Mouse (Mus musculus) bone marrow, adult 2 months (tissue): ENCODE results near the gene Pip4k2c. TPM values are rescaled to one million over a fixed set of nuclear protein-coding genes. Genes with fewer than 3 reads are reported as not detected.
A peak's percentile ranks its signal among the peaks of the same experiment; 100 is the strongest.

Source experiments
- H3K27ac ChIP-seq: fragments of 200-500 bp; 2 replicates; pipeline ENCODE4 v1.5.1; 2012; ENCODE audit warnings: low read depth, mild to moderate bottlenecking, control low read depth, inconsistent platforms, low read length; ENCODE audit not compliant: control insufficient read depth, poor library complexity, insufficient read depth
- H3K4me1 ChIP-seq: fragments of 200-500 bp; 2 replicates; pipeline ENCODE4 v1.6.1; 2011; ENCODE audit warnings: low read length; ENCODE audit not compliant: control insufficient read depth, insufficient read depth
- H3K4me3 ChIP-seq: fragments of 200-500 bp; replicated peaks from 2 replicates; pipeline ENCODE3; 2011; ENCODE audit warnings: mild to moderate bottlenecking, low read depth, low read length, control low read depth; ENCODE audit not compliant: control insufficient read depth
- CTCF ChIP-seq: fragments of 200-500 bp; IDR thresholded peaks from 2 replicates; pipeline ENCODE4 v1.5.1; 2011; ENCODE audit warnings: low read length, control low read depth; ENCODE audit not compliant: control insufficient read depth, insufficient read depth
- POLR2A ChIP-seq: fragments of 200-500 bp; IDR thresholded peaks from 2 replicates; pipeline ENCODE4 v1.6.1; 2011; ENCODE audit warnings: low read depth, mild to moderate bottlenecking, control low read depth, low read length, borderline replicate concordance; ENCODE audit not compliant: control insufficient read depth
- WGBS: fragments of 180-500 bp; shearing (Covaris S2); methylation state at CpG from one replicate; pipeline ENCODE4 v1.1.7; 2018; 5-methylcytosine and 5-hydroxymethylcytosine counted together
- polyA plus RNA-seq: library from polyadenylated mRNA; stranded (reverse); fragments of >200 nt; gene quantifications from 2 replicates; pipeline ENCODE4 v1.2.4, GENCODE M21; 2011; ENCODE audit warnings: low replicate concordance; ENCODE audit not compliant: missing spikeins, insufficient read depth, insufficient read length

Pip4k2c gene
- polyA plus RNA-seq, 1 experiment, result 24.9 TPM

DNA sequence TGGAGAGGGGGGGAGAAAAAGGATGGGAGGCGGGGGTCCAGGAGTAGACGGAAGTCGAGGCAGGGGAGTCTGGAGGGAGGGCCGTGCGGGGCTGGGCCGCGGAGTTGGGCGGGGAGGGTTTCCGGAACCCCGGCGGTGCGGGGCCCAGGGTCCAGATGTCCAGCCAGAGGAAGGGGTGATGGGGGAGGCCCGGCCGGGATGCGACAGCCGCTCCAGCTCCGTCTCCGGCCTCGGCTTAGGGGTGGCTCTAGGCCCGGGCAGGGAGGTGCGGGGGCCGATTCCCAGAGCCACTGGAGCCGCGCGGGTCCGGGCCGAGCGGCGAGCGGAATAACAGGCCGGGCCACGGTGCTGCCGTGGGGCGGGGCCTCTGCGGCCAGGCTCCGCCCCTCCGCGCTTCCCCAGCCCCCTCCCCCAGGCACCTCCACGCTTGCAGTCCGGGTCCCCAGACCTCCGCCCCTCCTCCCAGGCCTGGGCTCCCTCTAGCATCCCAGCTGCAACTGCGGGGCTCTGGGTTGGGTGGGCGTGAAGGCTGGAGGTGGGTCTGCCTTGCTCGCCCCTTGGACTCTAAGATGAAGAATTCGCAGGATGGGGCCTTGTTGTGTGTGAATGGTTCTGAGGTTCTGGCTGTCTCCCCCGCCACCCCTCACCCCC lies 22.8 kb downstream of the Pip4k2c start:
- H3K4me1 ChIP-seq, result peaks cover 1% of the 10 kb centered on the region; the same call in 1 of the 2 replicates
- no peak for TF ChIP-seq POLR2A
- no peak for TF ChIP-seq CTCF
- H3K4me3 ChIP-seq, result peak overlapping the region; percentile 25
- WGBS, result under 1% methylated on average over 43 of the region's 46 CpGs
- H3K27ac ChIP-seq, result no peak overlapping the region

DNA sequence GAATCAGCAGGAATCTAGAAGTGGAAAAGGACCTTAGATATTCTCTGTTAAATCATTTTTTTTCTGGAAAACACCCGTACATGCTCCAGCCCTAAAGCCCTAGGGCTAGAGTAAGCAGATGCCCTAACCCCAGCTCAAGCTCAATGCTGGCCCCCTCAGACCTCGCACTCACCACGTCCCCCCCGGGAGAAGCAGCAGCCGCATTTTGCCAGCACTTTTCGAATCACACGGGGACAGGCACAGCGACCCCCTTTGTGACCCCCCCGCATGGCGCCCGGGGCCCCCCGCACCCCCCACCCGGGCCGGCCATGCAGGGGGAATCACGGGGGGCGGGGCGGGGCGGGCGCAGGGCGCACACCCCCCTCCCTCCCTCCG lies 23.3 kb downstream of the Pip4k2c start:
- H3K4me1 ChIP-seq, result peaks cover 1% of the 10 kb centered on the region; the same call in 1 of the 2 replicates
- TF ChIP-seq POLR2A, result no peak
- no peak for TF ChIP-seq CTCF
- H3K4me3 ChIP-seq, result no peak overlapping the region
- no peak overlapping the region for H3K27ac ChIP-seq
- WGBS, result 3% methylated on average over 21 of the region's 21 CpGs

DNA sequence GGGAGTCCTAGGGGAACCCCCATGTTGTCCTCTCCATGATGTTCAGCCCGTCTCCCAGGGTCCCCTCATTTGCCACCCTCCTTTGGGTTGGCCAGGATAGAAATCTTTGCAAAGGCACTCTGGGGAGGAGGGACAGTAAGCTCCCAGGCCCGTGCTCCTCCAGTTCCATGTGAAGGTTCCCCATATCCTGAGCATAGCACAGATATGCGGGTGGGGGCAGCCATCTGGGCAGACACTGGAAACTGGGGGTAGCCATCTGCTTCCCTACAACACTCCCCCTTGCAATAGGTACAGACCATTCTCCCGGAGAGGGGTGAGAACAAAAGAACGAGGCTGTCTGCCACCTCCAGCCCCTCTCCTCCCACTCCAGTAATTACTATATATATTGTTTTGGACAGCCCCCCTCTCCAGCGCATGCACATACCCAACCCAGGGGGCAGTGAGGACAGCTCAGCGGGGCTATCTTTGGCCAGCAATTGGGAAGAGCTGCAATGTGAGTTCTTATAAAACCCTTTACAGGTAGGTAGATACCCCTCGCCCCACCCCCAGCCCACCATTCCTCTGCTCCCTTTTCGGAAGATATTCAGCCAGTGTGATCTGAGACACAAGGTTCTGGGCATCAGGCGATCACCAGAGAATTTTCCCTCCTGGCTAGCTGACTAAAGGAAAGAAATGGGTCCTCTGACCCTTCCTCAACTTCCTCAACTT lies 23.9 kb downstream of the Pip4k2c start:
- Histone ChIP-seq H3K4me3 (no peak overlapping the region), H3K27ac (no peak overlapping the region), H3K4me1 (peaks cover 1% of the 10 kb centered on the region; the same call in 1 of the 2 replicates)
- no peak for TF ChIP-seq CTCF
- TF ChIP-seq POLR2A, result no peak
- 80% methylated on average over 10 of the region's 10 CpGs for WGBS

DNA sequence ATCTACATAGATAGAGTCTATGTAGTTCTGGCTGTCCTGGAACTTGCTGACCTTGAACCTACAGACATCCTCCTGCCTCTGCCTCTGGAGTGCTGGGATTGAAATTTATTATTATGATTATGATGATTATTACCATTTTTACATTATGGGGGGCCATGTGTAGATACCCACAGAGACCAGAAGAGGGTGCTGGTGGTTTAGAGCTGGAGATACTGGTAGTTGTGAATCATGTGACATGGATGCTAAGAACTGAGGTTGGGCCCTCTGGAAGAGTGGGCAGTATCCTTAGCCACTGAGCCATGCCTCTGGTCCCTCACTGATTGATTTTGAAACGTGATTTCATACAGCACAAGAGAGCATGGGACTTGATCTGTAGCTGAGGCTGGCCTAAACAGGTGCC lies 24.9 kb downstream of the Pip4k2c start:
- 91% methylated on average over 1 of the region's 1 CpGs for WGBS
- 0 out of 2 replicates have a peak, but pooled peaks have one; percentile 15 for TF ChIP-seq CTCF
- TF ChIP-seq POLR2A, result no peak
- Histone ChIP-seq H3K4me3 (no peak overlapping the region), H3K4me1 (peaks cover 1% of the 10 kb centered on the region; the same call in 1 of the 2 replicates), H3K27ac (no peak overlapping the region)

DNA sequence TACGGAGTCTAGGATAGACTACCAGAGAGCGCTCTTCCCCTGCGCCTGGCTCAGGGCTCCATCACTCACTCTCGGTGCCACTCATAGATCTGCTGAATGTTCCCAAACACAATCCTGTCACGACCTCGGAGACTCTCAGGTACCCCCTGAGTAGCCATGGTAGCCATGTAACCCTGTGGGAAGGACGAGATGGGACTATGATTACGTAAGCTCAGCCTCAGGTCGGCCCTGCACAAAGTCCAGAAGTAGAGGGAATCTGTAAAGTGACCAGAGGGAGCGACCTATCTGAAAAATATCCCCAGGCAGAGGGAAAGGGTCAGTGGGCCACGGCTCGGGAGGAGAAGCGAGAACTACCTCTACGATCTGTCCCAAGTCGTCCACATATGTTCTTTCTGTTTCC lies 25.9 kb downstream of the Pip4k2c start:
- TF ChIP-seq CTCF (no peak), POLR2A (no peak)
- no peak overlapping the region for H3K4me3 ChIP-seq
- H3K27ac ChIP-seq, result no peak overlapping the region
- H3K4me1 ChIP-seq, result no peaks in the 10 kb centered on the region
- 83% methylated on average over 15 of the region's 15 CpGs for WGBS

DNA sequence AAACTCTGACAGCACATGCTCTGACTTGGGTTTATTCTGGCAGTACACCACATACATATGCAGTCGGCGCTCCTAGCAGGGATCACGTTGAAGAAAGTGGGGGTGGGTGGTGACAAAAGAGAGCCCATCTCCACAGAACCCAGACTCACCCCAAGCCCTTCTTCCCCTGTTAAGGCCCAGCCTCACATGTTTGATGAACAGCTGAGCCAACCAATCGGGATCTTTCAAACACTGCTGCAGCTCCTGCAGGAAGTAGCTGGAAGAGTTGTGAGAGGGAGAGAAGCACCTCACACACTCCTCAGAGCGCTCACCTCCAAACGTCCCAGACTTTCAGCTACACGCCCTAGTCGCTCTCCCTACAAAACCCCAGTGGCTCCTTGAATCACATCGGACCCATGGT lies 26.3 kb downstream of the Pip4k2c start:
- Histone ChIP-seq H3K27ac (no peak overlapping the region), H3K4me1 (no peaks in the 10 kb centered on the region), H3K4me3 (no peak overlapping the region)
- TF ChIP-seq CTCF (no peak), POLR2A (no peak)
- WGBS, result 80% methylated on average over 9 of the region's 9 CpGs

DNA sequence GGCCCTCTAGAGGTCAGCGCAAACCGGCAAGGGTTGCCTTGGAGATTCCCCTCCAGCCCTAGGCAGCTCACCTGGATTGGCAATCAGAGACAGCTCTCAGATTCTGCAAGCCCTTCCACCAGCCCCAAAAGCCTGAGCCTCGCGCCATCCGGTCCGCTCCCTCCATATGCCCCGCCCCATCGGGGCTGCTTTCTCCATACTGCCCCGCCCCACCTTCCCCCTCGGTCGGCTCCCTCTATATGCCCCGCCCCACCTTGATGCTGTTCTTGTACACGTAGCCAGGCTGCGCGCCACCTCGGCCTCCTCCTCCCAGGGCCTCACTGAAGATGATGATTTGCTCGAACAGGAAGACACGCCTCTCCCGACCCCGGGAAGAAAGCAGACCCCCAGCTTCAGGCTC lies 27.6 kb downstream of the Pip4k2c start:
- TF ChIP-seq POLR2A (no peak), CTCF (no peak)
- H3K4me3 ChIP-seq, result no peak overlapping the region
- 23% methylated on average over 20 of the region's 20 CpGs for WGBS
- no peak overlapping the region for H3K27ac ChIP-seq
- H3K4me1 ChIP-seq, result no peaks in the 10 kb centered on the region

DNA sequence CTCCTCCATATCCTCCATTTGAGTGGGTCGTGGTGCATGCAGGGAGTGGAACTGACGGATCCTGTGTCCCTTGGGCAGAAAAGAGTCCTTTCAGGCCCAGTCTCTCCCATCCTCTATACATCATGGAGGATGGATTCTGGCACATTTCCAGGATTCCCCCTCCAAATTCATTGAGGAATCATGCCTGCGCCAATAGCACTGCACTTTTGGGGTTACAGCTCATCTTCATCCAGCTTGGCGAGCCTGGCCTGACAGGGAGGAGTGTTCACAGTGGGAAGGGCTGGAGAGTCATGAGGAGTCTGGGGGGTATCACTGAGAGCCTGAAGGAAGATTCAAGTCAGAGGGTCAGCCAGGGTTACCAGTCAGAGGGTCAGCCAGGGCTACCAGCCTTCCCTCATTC lies 28.8 kb downstream of the Pip4k2c start:
- Histone ChIP-seq H3K27ac (no peak overlapping the region), H3K4me3 (no peak overlapping the region), H3K4me1 (peaks cover 2% of the 10 kb centered on the region; the same call in 1 of the 2 replicates)
- no peak for TF ChIP-seq CTCF
- TF ChIP-seq POLR2A, result no peak
- WGBS, result 86% methylated on average over 4 of the region's 4 CpGs

DNA sequence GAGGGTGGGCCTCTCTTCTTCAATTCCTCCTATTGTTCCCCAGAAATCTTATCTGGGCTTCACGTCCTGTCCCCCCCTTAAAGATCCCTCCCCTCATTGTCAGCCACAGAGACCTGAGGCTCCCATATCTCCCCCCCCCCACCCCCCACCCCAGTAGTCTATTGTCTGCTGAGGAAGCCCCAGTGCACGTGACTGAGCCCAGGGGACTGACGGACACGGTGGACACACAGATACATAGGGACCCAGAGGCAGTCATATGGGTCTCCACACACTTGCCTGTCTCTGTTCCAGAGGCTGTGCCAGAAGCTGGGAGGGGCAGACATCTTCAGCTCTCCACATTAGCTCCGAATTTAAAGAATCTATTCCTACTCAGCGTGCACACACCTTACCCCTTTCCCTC lies 29.8 kb downstream of the Pip4k2c start:
- 72% methylated on average over 6 of the region's 6 CpGs for WGBS
- Histone ChIP-seq H3K4me3 (no peak overlapping the region), H3K27ac (no peak overlapping the region), H3K4me1 (peaks cover 2% of the 10 kb centered on the region; the same call in 1 of the 2 replicates)
- TF ChIP-seq CTCF, result no peak
- TF ChIP-seq POLR2A, result no peak
